Mouse (Mus musculus): ENCODE results near the gene Arhgap31.

Arhgap31 gene

GRCm38 (mm10) chr16:38606509-38606908, 106.6 kb downstream of the Arhgap31 start:
- no peak for DNase-seq (ENCODE audit: extremely low spot score, low spot score)

GRCm38 (mm10) chr16:38602989-38603804, 109.9 kb downstream of the Arhgap31 start:
- DNase-seq (ENCODE audit: extremely low spot score, low spot score), result no peak

GRCm38 (mm10) chr16:38598986-38599680, 113.9 kb downstream of the Arhgap31 start:
- no peak for DNase-seq (ENCODE audit: extremely low spot score, low spot score)

- no peak for DNase-seq (ENCODE audit: extremely low spot score, low spot score)
These were observed 116.4 kb downstream of the Arhgap31 start for GRCm38 (mm10) chr16:38596651-38597050.

- no peak for DNase-seq (ENCODE audit: extremely low spot score, low spot score)
These were observed 117.0 kb downstream of the Arhgap31 start for GRCm38 (mm10) chr16:38596099-38596498.

- no peak for DNase-seq (ENCODE audit: extremely low spot score, low spot score)
These were observed 118.6 kb downstream of the Arhgap31 start for GRCm38 (mm10) chr16:38594435-38594834.

GRCm38 (mm10) chr16:38592946-38593345, 120.1 kb downstream of the Arhgap31 start:
- DNase-seq (ENCODE audit: extremely low spot score, low spot score), result no peak

- DNase-seq (ENCODE audit: extremely low spot score, low spot score), result no peak
These were observed 120.9 kb downstream of the Arhgap31 start for GRCm38 (mm10) chr16:38592026-38592678.

- no peak for DNase-seq (ENCODE audit: extremely low spot score, low spot score)
These were observed 121.6 kb downstream of the Arhgap31 start for GRCm38 (mm10) chr16:38591506-38591905.

GRCm38 (mm10) chr16:38587572-38587971, 125.5 kb downstream of the Arhgap31 start:
- DNase-seq (ENCODE audit: extremely low spot score, low spot score), result no peak

GRCm38 (mm10) chr16:38587163-38587562, 125.9 kb downstream of the Arhgap31 start:
- no peak for DNase-seq (ENCODE audit: extremely low spot score, low spot score)

- no peak for DNase-seq (ENCODE audit: extremely low spot score, low spot score)
These were observed 127.9 kb downstream of the Arhgap31 start for GRCm38 (mm10) chr16:38585186-38585585.

GRCm38 (mm10) chr16:38584761-38585160, 128.3 kb downstream of the Arhgap31 start:
- no peak for DNase-seq (ENCODE audit: extremely low spot score, low spot score)

- no peak for DNase-seq (ENCODE audit: extremely low spot score, low spot score)
These were observed 141.6 kb downstream of the Arhgap31 start for GRCm38 (mm10) chr16:38571481-38571880.

- no peak for DNase-seq (ENCODE audit: extremely low spot score, low spot score)
These were observed 144.9 kb downstream of the Arhgap31 start for GRCm38 (mm10) chr16:38568192-38568591.

GRCm38 (mm10) chr16:38563516-38563915, 149.6 kb downstream of the Arhgap31 start:
- DNase-seq (ENCODE audit: extremely low spot score, low spot score), result no peak

- no peak for DNase-seq (ENCODE audit: extremely low spot score, low spot score)
These were observed 150.1 kb downstream of the Arhgap31 start for GRCm38 (mm10) chr16:38562968-38563327.

- DNase-seq (ENCODE audit: extremely low spot score, low spot score), result peak; percentile 94
These were observed 150.7 kb downstream of the Arhgap31 start for GRCm38 (mm10) chr16:38562131-38562967.

GRCm38 (mm10) chr16:38558221-38558748, 154.8 kb downstream of the Arhgap31 start, which contains the start of gene Tmem39a:
Gene Tmem39a, plus strand, starts transcription at chr16:38558698.
- no peak for DNase-seq (ENCODE audit: extremely low spot score, low spot score)

GRCm38 (mm10) chr16:38555988-38556387, 157.1 kb downstream of the Arhgap31 start:
- no peak for DNase-seq (ENCODE audit: extremely low spot score, low spot score)
